Mouse (Mus musculus) embryonic facial prominence, embryonic 15.5 days (tissue): Measurements from ENCODE around the gene Lrrn3. TPM values are rescaled to one million over a fixed set of nuclear protein-coding genes. Genes with fewer than 3 reads are reported as not detected.

Experiments used
- ATAC-seq: fragments of 200-750 bp; cut with Nextera tagmentation; 2 replicates; pipeline ENCODE4 v1.8.0; 2017; ENCODE audit warnings: low read depth, moderate TSS enrichment; ENCODE audit not compliant: insufficient number of reproducible peaks, low FRiP score, low TSS enrichment
- H3K27ac ChIP-seq: fragments of 300-500 bp; sonication (generic); replicated peaks from 2 replicates; pipeline ENCODE4 v1.5.1; 2015; ENCODE audit warnings: mild to moderate bottlenecking, inconsistent platforms
- H3K27me3 ChIP-seq: fragments of 300-500 bp; sonication (generic); 2 replicates; pipeline ENCODE4 v1.6.1; 2015; ENCODE audit warnings: inconsistent platforms
- H3K36me3 ChIP-seq: fragments of 300-500 bp; sonication (generic); 2 replicates; pipeline ENCODE4 v1.6.1; 2015; ENCODE audit warnings: mild to moderate bottlenecking, inconsistent platforms
- H3K4me1 ChIP-seq: fragments of 300-500 bp; sonication (generic); 2 replicates; pipeline ENCODE4 v1.6.1; 2015; ENCODE audit warnings: inconsistent platforms
- H3K4me2 ChIP-seq: fragments of 300-500 bp; sonication (generic); replicated peaks from 2 replicates; pipeline ENCODE4 v1.6.1; 2015; ENCODE audit warnings: mild to moderate bottlenecking, inconsistent platforms
- H3K4me3 ChIP-seq: fragments of 300-500 bp; sonication (generic); replicated peaks from 2 replicates; pipeline ENCODE4 v1.5.1; 2015; ENCODE audit warnings: mild to moderate bottlenecking, inconsistent platforms
- H3K9ac ChIP-seq: fragments of 300-500 bp; sonication (generic); 2 replicates; pipeline ENCODE4 v1.6.1; 2015; ENCODE audit warnings: inconsistent platforms
- H3K9me3 ChIP-seq: fragments of 300-500 bp; sonication (generic); replicated peaks from 2 replicates; pipeline ENCODE4 v1.6.1; 2016; ENCODE audit warnings: inconsistent platforms
- WGBS: fragments of 180-500 bp; shearing (Covaris S2); methylation state at CpG from one replicate; pipeline ENCODE4 v1.1.7; 2015; 5-methylcytosine and 5-hydroxymethylcytosine counted together
- polyA plus RNA-seq: library from polyadenylated mRNA; unstranded; fragments of >200 nt; fragmentation: Nextera tagmentation; extraction: Ambion mirVana; gene quantifications from 2 replicates; pipeline ENCODE4 v1.2.1, GENCODE M21; 2015

The Lrrn3 gene
- polyA plus RNA-seq, 1 experiment from 2014 or later = 12.3 TPM

GRCm38 (mm10) chr12:41428806-41429205, 57.4 kb downstream of the Lrrn3 start:
- no peak for ATAC-seq
- Histone ChIP-seq H3K9ac (no peak overlapping the region), H3K4me2 (no peak overlapping the region), H3K27me3 (no peaks in the 10 kb centered on the region), H3K4me1 (no peaks in the 10 kb centered on the region), H3K27ac (no peak overlapping the region), H3K36me3 (no peaks in the 10 kb centered on the region), H3K4me3 (no peak overlapping the region), H3K9me3 (no peaks in the 10 kb centered on the region)

- Histone ChIP-seq H3K36me3 (no peaks in the 10 kb centered on the region), H3K9me3 (no peaks in the 10 kb centered on the region), H3K27me3 (no peaks in the 10 kb centered on the region), H3K27ac (no peak overlapping the region), H3K4me3 (no peak overlapping the region), H3K9ac (no peak overlapping the region), H3K4me2 (no peak overlapping the region), H3K4me1 (no peaks in the 10 kb centered on the region)
- 55% methylated on average over 5 of the region's 5 CpGs for WGBS
- no peak for ATAC-seq
Observed at GRCm38 (mm10) chr12:41427464-41427863, 58.8 kb downstream of the Lrrn3 start.

GRCm38 (mm10) chr12:41425101-41425679, 61.0 kb downstream of the Lrrn3 start:
- 58% methylated on average over 9 of the region's 9 CpGs for WGBS
- Histone ChIP-seq H3K27ac (no peak overlapping the region), H3K9ac (no peak overlapping the region), H3K4me1 (no peaks in the 10 kb centered on the region), H3K9me3 (no peaks in the 10 kb centered on the region), H3K4me2 (no peak overlapping the region), H3K27me3 (no peaks in the 10 kb centered on the region), H3K4me3 (no peak overlapping the region), H3K36me3 (no peaks in the 10 kb centered on the region)
- no peak for ATAC-seq

- 87% methylated on average over 4 of the region's 4 CpGs for WGBS
- no peak overlapping the region for H3K4me2 ChIP-seq
- no peaks in the 10 kb centered on the region for H3K4me1 ChIP-seq
- H3K27ac ChIP-seq = no peak overlapping the region
- H3K27me3 ChIP-seq = no peaks in the 10 kb centered on the region
- H3K9me3 ChIP-seq = no peaks in the 10 kb centered on the region
- H3K9ac ChIP-seq = no peak overlapping the region
- ATAC-seq = no peak
- no peak overlapping the region for H3K4me3 ChIP-seq
- H3K36me3 ChIP-seq = no peaks in the 10 kb centered on the region
Observed at GRCm38 (mm10) chr12:41417961-41418360, 68.3 kb downstream of the Lrrn3 start.

DNA sequence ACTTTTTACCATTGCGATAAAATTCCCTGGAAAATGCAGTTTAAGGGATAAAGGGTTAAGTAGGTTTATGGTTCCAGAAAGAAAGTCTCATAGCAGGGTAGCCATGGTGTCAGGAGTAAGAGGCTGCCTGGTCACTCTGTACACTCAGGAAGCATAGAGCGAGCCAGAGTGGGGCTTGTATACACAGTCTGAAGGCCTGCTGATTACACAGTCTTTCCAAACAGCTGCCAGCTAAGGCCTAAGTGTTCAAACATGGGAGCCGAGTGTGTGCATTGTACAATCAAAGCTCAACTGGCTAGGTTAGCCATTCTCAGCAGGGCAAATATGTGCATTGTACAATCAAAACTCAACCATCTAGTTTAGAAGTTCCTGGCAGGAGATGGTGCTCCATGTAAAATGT, 69.1 kb downstream of the Lrrn3 start:
- no peak for ATAC-seq
- Histone ChIP-seq H3K4me3 (no peak overlapping the region), H3K4me2 (no peak overlapping the region), H3K9me3 (no peaks in the 10 kb centered on the region), H3K9ac (no peak overlapping the region), H3K27ac (no peak overlapping the region), H3K27me3 (no peaks in the 10 kb centered on the region), H3K4me1 (no peaks in the 10 kb centered on the region), H3K36me3 (no peaks in the 10 kb centered on the region)
- WGBS = 72% methylated on average over 3 of the region's 3 CpGs

- no peak for ATAC-seq
- no peak overlapping the region for H3K9ac ChIP-seq
- no peaks in the 10 kb centered on the region for H3K9me3 ChIP-seq
- no peaks in the 10 kb centered on the region for H3K27me3 ChIP-seq
- H3K4me2 ChIP-seq = no peak overlapping the region
- no peaks in the 10 kb centered on the region for H3K4me1 ChIP-seq
- no peak overlapping the region for H3K4me3 ChIP-seq
- no peaks in the 10 kb centered on the region for H3K36me3 ChIP-seq
- no peak overlapping the region for H3K27ac ChIP-seq
Observed at GRCm38 (mm10) chr12:41416635-41417034, 69.6 kb downstream of the Lrrn3 start.

DNA sequence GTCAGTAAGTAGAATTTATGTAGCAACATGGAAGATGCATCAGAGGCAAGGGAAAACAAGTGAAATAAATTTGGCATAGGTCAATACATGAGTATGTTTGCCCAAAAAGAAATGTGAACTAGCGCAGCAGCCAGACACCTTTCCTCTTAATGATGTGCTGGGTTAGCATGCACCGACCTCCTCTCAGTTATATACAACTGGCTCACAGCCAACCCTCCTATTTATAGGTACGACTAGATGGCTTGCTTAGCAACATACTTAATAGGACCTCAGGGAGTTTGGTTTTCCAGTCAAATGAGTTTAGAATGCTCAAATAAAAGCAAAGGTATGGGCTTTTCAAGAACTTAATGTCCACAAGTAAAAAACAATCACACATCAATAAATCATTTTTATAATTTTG, 76.8 kb downstream of the Lrrn3 start:
- ATAC-seq = no peak
- H3K4me3 ChIP-seq = no peak overlapping the region
- no peak overlapping the region for H3K27ac ChIP-seq
- no peaks in the 10 kb centered on the region for H3K9me3 ChIP-seq
- H3K4me1 ChIP-seq = no peaks in the 10 kb centered on the region
- no peak overlapping the region for H3K4me2 ChIP-seq
- 46% methylated on average over 3 of the region's 3 CpGs for WGBS
- H3K9ac ChIP-seq = no peak overlapping the region
- H3K27me3 ChIP-seq = no peaks in the 10 kb centered on the region
- no peaks in the 10 kb centered on the region for H3K36me3 ChIP-seq

DNA sequence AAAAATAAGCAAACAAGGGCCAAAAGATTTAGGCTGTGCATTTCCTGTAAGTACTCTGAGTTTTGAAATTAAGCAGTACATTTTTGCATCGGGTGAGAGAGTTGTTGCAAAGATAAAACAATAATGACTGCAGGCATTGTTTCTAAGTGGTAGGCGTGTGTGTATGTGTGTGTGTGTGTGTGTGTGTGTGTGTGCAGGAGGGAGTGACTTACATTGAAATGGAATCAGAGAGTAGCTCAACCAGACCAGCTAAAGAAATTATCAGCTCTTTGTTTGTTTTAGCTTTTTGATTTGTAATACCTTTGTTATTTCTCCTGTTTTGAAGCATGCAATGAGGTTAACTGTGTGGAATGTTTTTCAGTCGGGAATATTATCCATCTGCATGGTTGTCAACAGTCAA, 84.3 kb downstream of the Lrrn3 start:
- H3K36me3 ChIP-seq = no peaks in the 10 kb centered on the region
- H3K9me3 ChIP-seq = no peaks in the 10 kb centered on the region
- WGBS = 41% methylated on average over 3 of the region's 3 CpGs
- no peak overlapping the region for H3K27ac ChIP-seq
- no peaks in the 10 kb centered on the region for H3K4me1 ChIP-seq
- H3K4me2 ChIP-seq = no peak overlapping the region
- H3K27me3 ChIP-seq = no peaks in the 10 kb centered on the region
- H3K9ac ChIP-seq = no peak overlapping the region
- H3K4me3 ChIP-seq = no peak overlapping the region
- ATAC-seq = no peak
